Mouse (Mus musculus): ENCODE measurements around the gene Cps1. TPM values are rescaled to one million over a fixed set of nuclear protein-coding genes. Genes with fewer than 3 reads are reported as not detected.

Gene Cps1
- polyA plus RNA-seq, 1 experiment from 2014 or later = 0.64 TPM

DNA sequence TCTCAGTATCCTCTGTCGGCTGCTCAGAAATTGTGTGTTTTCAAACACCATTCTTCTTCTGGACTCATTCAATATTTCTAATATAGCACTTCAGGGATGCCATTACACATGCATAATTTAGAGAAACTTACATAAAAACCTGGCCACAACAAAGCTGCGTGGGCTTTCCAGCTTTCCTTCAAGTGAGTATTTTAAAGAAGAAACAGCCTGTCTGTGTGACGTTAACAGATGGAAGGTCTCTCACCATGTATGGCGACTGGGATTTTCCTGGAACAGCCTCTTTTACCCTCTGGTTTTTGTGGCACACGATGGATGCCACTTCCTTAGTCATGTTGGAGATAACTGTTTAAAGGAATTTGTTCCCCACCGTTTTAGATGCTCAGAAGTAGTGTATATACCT, 60.7 kb downstream of the Cps1 start:
- Histone ChIP-seq H3K4me1 (ENCODE audit: control insufficient read depth, insufficient read depth, low read length) (no peaks in the 10 kb centered on the region), H3K4me3 (replicated peaks; ENCODE audit: low read depth, low read length) (no peak overlapping the region), H3K9ac (replicated peaks; ENCODE audit: low read length) (no peak overlapping the region), H3K4me2 (ENCODE audit: low read length) (no peak overlapping the region), H3K27me3 (ENCODE audit: control insufficient read depth, insufficient read depth, low read length) (no peaks in the 10 kb centered on the region), H3K9me3 (ENCODE audit: control insufficient read depth, low read length) (no peaks in the 10 kb centered on the region), H3K27ac (replicated peaks; ENCODE audit: low read depth, low read length) (no peak overlapping the region), H3K36me3 (ENCODE audit: control insufficient read depth, insufficient read depth, low read length) (no peaks in the 10 kb centered on the region)
- ATAC-seq (ENCODE audit: low FRiP score, low TSS enrichment) (no peak), DNase-seq (no peak)
- WGBS = 81% methylated on average over 6 of the region's 6 CpGs

- no peak for DNase-seq
- 86% methylated on average over 3 of the region's 3 CpGs for WGBS
Observed at GRCm38 (mm10) chr1:67184134-67184533, 61.3 kb downstream of the Cps1 start.

DNA sequence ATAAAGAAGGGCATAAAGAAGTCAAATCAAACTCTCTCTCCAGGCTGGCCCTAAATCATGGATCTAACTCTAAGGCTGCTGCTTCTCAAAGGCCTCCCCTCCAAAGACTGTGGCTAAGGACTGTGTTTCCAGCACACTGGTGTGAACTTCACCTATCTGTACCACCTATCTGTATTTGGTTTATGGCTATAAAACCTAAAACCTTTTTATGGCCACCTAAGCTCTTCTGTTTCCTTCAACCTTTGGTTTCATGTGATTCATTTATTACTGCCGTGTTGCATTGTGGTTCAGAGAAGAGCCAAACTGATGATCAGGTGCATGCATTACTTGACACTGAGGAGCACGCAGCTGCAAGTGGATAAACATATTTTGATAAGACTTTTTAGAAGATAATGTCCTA, 74.5 kb downstream of the Cps1 start:
- Histone ChIP-seq H3K27me3 (ENCODE audit: control insufficient read depth, insufficient read depth, low read length) (no peaks in the 10 kb centered on the region), H3K36me3 (ENCODE audit: control insufficient read depth, insufficient read depth, low read length) (no peaks in the 10 kb centered on the region), H3K4me3 (replicated peaks; ENCODE audit: low read depth, low read length) (no peak overlapping the region), H3K4me2 (ENCODE audit: low read length) (no peak overlapping the region), H3K27ac (replicated peaks; ENCODE audit: low read depth, low read length) (no peak overlapping the region), H3K4me1 (ENCODE audit: control insufficient read depth, insufficient read depth, low read length) (no peaks in the 10 kb centered on the region), H3K9ac (replicated peaks; ENCODE audit: low read length) (no peak overlapping the region), H3K9me3 (ENCODE audit: control insufficient read depth, low read length) (no peaks in the 10 kb centered on the region)
- no peak for ATAC-seq (ENCODE audit: low FRiP score, low TSS enrichment)
- no peak for DNase-seq
- 95% methylated on average over 2 of the region's 2 CpGs for WGBS

More at GRCm38 (mm10) chr1:67184134-67184533, 61.3 kb downstream of the Cps1 start:
- ATAC-seq (ENCODE audit: low FRiP score, low TSS enrichment) = no peak
- Histone ChIP-seq H3K4me2 (ENCODE audit: low read length) (no peak overlapping the region), H3K9me3 (ENCODE audit: control insufficient read depth, low read length) (no peaks in the 10 kb centered on the region), H3K36me3 (ENCODE audit: control insufficient read depth, insufficient read depth, low read length) (no peaks in the 10 kb centered on the region), H3K27me3 (ENCODE audit: control insufficient read depth, insufficient read depth, low read length) (no peaks in the 10 kb centered on the region), H3K27ac (replicated peaks; ENCODE audit: low read depth, low read length) (no peak overlapping the region), H3K4me3 (replicated peaks; ENCODE audit: low read depth, low read length) (no peak overlapping the region), H3K4me1 (ENCODE audit: control insufficient read depth, insufficient read depth, low read length) (no peaks in the 10 kb centered on the region), H3K9ac (replicated peaks; ENCODE audit: low read length) (no peak overlapping the region)

DNA sequence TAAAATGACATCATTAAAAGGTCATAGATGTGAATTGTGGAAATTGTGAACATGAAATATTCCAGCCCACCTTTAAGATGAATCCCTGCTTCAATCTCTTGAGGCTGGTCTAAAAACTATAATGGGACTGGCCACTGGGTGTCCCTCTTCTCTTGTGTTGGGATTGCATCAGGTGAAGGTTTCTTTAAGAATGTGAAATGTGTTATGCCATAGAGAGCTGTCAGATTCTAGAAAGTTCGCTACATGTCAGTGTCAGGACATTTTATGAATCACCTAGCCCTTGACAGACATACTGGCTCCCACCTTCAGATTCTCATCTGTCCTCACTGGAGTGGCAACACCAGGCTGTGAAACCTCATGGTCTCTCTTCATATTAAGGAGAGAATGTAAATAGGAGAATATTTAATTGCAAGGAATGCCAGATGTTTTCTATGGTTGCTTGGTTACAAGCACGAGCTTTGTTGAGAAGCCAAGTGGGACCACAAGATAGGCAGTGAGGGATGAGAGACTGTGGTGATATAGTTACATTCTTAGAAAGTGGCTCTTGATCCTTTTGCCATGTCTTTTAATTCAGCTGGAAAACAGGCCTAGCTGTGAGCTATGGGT, 95.6 kb downstream of the Cps1 start:
- ATAC-seq (ENCODE audit: low FRiP score, low TSS enrichment) (no peak), DNase-seq (peak; percentile 65)
- H3K9me3 ChIP-seq (ENCODE audit: control insufficient read depth, low read length) = no peaks in the 10 kb centered on the region
- H3K4me2 ChIP-seq (ENCODE audit: low read length) = no peak overlapping the region
- no peaks in the 10 kb centered on the region for H3K4me1 ChIP-seq (ENCODE audit: control insufficient read depth, insufficient read depth, low read length)
- H3K4me3 ChIP-seq (replicated peaks; ENCODE audit: low read depth, low read length) = no peak overlapping the region
- no peaks in the 10 kb centered on the region for H3K27me3 ChIP-seq (ENCODE audit: control insufficient read depth, insufficient read depth, low read length)
- H3K36me3 ChIP-seq (ENCODE audit: control insufficient read depth, insufficient read depth, low read length) = no peaks in the 10 kb centered on the region
- WGBS = 19% methylated on average over 2 of the region's 2 CpGs
- no peak overlapping the region for H3K9ac ChIP-seq (replicated peaks; ENCODE audit: low read length)
- no peak overlapping the region for H3K27ac ChIP-seq (replicated peaks; ENCODE audit: low read depth, low read length)

GRCm38 (mm10) chr1:67223666-67224065, 100.8 kb downstream of the Cps1 start:
- H3K36me3 ChIP-seq (ENCODE audit: control insufficient read depth, insufficient read depth, low read length) = no peaks in the 10 kb centered on the region
- DNase-seq (no peak), ATAC-seq (ENCODE audit: low FRiP score, low TSS enrichment) (no peak)
- no peak overlapping the region for H3K9ac ChIP-seq (replicated peaks; ENCODE audit: low read length)
- no peak overlapping the region for H3K27ac ChIP-seq (replicated peaks; ENCODE audit: low read depth, low read length)
- no peak overlapping the region for H3K4me3 ChIP-seq (replicated peaks; ENCODE audit: low read depth, low read length)
- no peaks in the 10 kb centered on the region for H3K27me3 ChIP-seq (ENCODE audit: control insufficient read depth, insufficient read depth, low read length)
- H3K4me2 ChIP-seq (ENCODE audit: low read length) = no peak overlapping the region
- no peaks in the 10 kb centered on the region for H3K4me1 ChIP-seq (ENCODE audit: control insufficient read depth, insufficient read depth, low read length)
- H3K9me3 ChIP-seq (ENCODE audit: control insufficient read depth, low read length) = no peaks in the 10 kb centered on the region
- WGBS = 67% methylated on average over 7 of the region's 7 CpGs

DNA sequence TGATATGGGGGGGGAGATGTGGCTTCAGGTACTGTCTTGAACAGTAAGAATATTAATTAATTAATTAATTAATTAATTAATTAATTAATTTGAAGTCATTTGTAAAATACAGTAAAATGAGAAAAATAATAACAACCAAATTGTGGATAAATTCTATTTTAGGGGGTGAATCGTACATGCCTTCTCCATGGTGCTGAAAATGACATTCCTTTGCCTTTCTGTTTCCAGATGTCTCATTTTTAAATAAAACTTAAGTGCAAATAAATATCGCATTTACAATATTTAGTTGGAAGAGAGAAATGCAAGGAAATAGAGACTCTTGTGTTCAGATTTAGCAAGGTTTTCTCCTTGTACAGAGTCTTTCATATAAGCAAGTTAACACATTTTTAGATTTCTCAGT, 112.0 kb downstream of the Cps1 start:
- Histone ChIP-seq H3K27ac (replicated peaks; ENCODE audit: low read depth, low read length) (no peak overlapping the region), H3K4me1 (ENCODE audit: control insufficient read depth, insufficient read depth, low read length) (no peaks in the 10 kb centered on the region), H3K9me3 (ENCODE audit: control insufficient read depth, low read length) (no peaks in the 10 kb centered on the region), H3K4me2 (ENCODE audit: low read length) (no peak overlapping the region), H3K4me3 (replicated peaks; ENCODE audit: low read depth, low read length) (no peak overlapping the region), H3K9ac (replicated peaks; ENCODE audit: low read length) (no peak overlapping the region), H3K27me3 (ENCODE audit: control insufficient read depth, insufficient read depth, low read length) (no peaks in the 10 kb centered on the region), H3K36me3 (ENCODE audit: control insufficient read depth, insufficient read depth, low read length) (no peaks in the 10 kb centered on the region)
- no peak for DNase-seq
- ATAC-seq (ENCODE audit: low FRiP score, low TSS enrichment) = no peak
- 90% methylated on average over 2 of the region's 2 CpGs for WGBS

GRCm38 (mm10) chr1:67235468-67236217, 112.8 kb downstream of the Cps1 start:
- H3K27ac ChIP-seq (replicated peaks; ENCODE audit: low read depth, low read length) = no peak overlapping the region
- H3K9me3 ChIP-seq (ENCODE audit: control insufficient read depth, low read length) = no peaks in the 10 kb centered on the region
- no peaks in the 10 kb centered on the region for H3K4me1 ChIP-seq (ENCODE audit: control insufficient read depth, insufficient read depth, low read length)
- H3K9ac ChIP-seq (replicated peaks; ENCODE audit: low read length) = no peak overlapping the region
- ATAC-seq (ENCODE audit: low FRiP score, low TSS enrichment) = no peak
- H3K27me3 ChIP-seq (ENCODE audit: control insufficient read depth, insufficient read depth, low read length) = no peaks in the 10 kb centered on the region
- no peak for DNase-seq
- no peaks in the 10 kb centered on the region for H3K36me3 ChIP-seq (ENCODE audit: control insufficient read depth, insufficient read depth, low read length)
- 79% methylated on average over 7 of the region's 7 CpGs for WGBS
- H3K4me3 ChIP-seq (replicated peaks; ENCODE audit: low read depth, low read length) = no peak overlapping the region
- no peak overlapping the region for H3K4me2 ChIP-seq (ENCODE audit: low read length)

DNA sequence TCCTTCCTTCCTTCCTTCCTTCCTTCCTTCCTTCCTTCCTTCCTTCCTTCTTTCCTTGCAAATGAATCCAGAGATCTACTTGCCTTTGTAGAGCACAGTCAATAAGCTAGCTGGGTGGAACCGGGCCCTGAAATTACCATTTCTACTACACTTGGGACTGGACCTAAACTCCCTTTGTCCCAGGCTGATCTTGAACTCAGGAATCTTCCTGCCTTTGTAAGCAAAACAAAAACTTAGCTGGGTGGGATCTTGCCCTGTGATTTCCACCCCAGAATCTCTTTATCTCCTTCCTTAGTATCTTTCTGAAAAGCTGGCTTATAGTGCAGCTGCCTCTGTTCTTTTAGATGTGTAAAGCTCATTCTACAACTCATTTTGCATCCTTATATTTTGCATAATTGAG, 115.6 kb downstream of the Cps1 start:
- Histone ChIP-seq H3K27me3 (ENCODE audit: control insufficient read depth, insufficient read depth, low read length) (no peaks in the 10 kb centered on the region), H3K36me3 (ENCODE audit: control insufficient read depth, insufficient read depth, low read length) (no peaks in the 10 kb centered on the region), H3K27ac (replicated peaks; ENCODE audit: low read depth, low read length) (no peak overlapping the region), H3K9ac (replicated peaks; ENCODE audit: low read length) (no peak overlapping the region), H3K4me3 (replicated peaks; ENCODE audit: low read depth, low read length) (no peak overlapping the region), H3K4me2 (ENCODE audit: low read length) (no peak overlapping the region), H3K4me1 (ENCODE audit: control insufficient read depth, insufficient read depth, low read length) (no peaks in the 10 kb centered on the region), H3K9me3 (ENCODE audit: control insufficient read depth, low read length) (no peaks in the 10 kb centered on the region)
- DNase-seq = no peak
- no peak for ATAC-seq (ENCODE audit: low FRiP score, low TSS enrichment)
- WGBS = 96% methylated on average over 1 of the region's 1 CpGs

DNA sequence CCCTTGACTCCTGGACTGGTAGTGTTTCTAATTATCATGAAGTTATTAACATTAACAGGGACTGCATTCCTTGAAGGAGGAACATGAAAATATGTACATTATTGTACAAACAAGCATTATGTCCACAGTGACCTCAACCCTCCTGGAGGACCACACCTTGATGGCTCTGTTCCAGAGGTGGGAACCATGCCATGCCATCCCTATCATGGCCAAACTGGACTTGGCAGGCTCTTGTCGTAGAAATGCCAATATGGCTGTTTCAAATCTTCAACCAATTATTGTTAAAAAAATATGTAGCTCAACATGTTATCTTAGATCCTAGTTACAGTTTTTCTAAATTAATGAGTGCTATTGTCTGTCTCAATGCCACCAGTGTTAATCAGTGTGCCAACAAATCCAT, 116.1 kb downstream of the Cps1 start:
- Histone ChIP-seq H3K36me3 (ENCODE audit: control insufficient read depth, insufficient read depth, low read length) (no peaks in the 10 kb centered on the region), H3K4me3 (replicated peaks; ENCODE audit: low read depth, low read length) (no peak overlapping the region), H3K9me3 (ENCODE audit: control insufficient read depth, low read length) (no peaks in the 10 kb centered on the region), H3K27ac (replicated peaks; ENCODE audit: low read depth, low read length) (no peak overlapping the region), H3K4me2 (ENCODE audit: low read length) (no peak overlapping the region), H3K4me1 (ENCODE audit: control insufficient read depth, insufficient read depth, low read length) (no peaks in the 10 kb centered on the region), H3K9ac (replicated peaks; ENCODE audit: low read length) (no peak overlapping the region), H3K27me3 (ENCODE audit: control insufficient read depth, insufficient read depth, low read length) (no peaks in the 10 kb centered on the region)
- ATAC-seq (ENCODE audit: low FRiP score, low TSS enrichment) (no peak), DNase-seq (no peak)
- WGBS = 94% methylated on average over 1 of the region's 1 CpGs

All from midbrain, embryonic 14.5 days (tissue).